In the genomic region with DNA sequence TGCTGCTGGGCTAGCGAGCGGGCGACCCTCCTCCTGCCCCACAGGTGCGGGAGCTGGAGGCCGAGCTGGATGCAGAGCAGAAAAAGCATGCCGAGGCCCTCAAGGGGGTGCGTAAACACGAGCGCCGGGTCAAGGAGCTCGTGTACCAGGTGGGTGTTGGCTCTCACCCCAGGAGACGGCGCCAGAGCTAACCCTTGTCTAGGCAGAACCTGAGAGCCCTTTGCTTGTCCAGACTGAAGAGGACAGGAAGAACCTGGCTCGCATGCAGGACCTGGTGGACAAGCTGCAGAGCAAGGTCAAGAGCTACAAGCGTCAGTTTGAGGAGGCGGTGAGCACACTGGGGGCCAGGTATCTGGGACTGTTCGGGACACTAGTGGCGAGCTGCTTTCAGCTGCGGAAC, we compare ENCODE assay signal across 1 mouse cellular context.
TF ChIP-seq lines count a peak whose summit lies in the region.

No protein-coding gene starts in this region.

TF ChIP-seq in ES-E14, 5 proteins besides CTCF, POLR2A, EP300 and RAD21:
- TF ChIP-seq MAFK (IDR thresholded peaks at IDR 0.05; ENCODE audit: insufficient read depth, low read depth, low read length) = no peak
- TF ChIP-seq ZNF384 (IDR thresholded peaks at IDR 0.05; ENCODE audit: low read depth, low read length) = no peak
- no peak for TF ChIP-seq HCFC1 (IDR thresholded peaks at IDR 0.05; ENCODE audit: borderline replicate concordance, insufficient read depth, low read length)
- TF ChIP-seq ZC3H11A (IDR thresholded peaks at IDR 0.05; ENCODE audit: borderline replicate concordance, low read depth, low read length) = no peak
- TF ChIP-seq CHD2 (IDR thresholded peaks at IDR 0.05; ENCODE audit: low read depth, low read length) = no peak
